Mouse (Mus musculus): ENCODE measurements around the gene Tbc1d19. TPM values are rescaled to one million over a fixed set of nuclear protein-coding genes. Genes with fewer than 3 reads are reported as not detected.

Tbc1d19 gene
- polyA plus RNA-seq, 1 experiment from 2014 or later, result 3.7 TPM

DNA sequence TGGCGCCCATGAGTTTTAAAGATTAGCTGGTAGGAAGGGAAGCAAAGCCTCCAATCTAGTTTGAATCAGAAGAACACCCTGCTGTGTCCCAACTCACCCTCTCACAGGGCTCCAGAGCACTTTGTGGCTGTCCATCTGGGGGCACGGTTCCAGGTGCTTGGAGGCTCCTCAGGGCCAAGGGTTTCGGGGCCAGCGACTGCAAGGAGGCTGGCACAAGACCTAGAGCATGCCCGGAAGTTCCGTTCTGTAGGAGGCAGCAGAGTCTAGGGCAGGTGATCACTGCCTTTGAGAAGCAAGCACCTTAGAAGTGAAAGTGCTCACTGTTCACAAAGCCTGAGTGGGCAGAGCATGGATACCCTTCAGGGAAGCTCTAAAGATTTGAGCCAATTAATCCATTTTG, 120.4 kb downstream of the Tbc1d19 start:
- H3K9me3 ChIP-seq (ENCODE audit: low read length), result no peaks in the 10 kb centered on the region
- peak overlapping the region; percentile 18; the same call in 1 of the 2 replicates for H3K4me2 ChIP-seq (ENCODE audit: low read depth, low read length)
- H3K9ac ChIP-seq (replicated peaks), result no peak overlapping the region
- ATAC-seq, result no peak
- no peaks in the 10 kb centered on the region for H3K36me3 ChIP-seq (replicated peaks; ENCODE audit: insufficient read depth, low read length)
- peaks cover 4% of the 10 kb centered on the region; the same call in 1 of the 2 replicates for H3K4me1 ChIP-seq (ENCODE audit: insufficient read depth)
- H3K27me3 ChIP-seq (ENCODE audit: insufficient read depth, low read length), result no peaks in the 10 kb centered on the region
- TF ChIP-seq CTCF (IDR thresholded peaks at IDR 0.05; ENCODE audit: low read depth) (0 out of 2 replicates have a peak, but pooled peaks have one; percentile 13), EP300 (IDR thresholded peaks at IDR 0.05; ENCODE audit: low read depth) (no peak)
- WGBS (ENCODE audit: insufficient replicate concordance), result 79% methylated on average over 6 of the region's 6 CpGs
- no peak overlapping the region for H3K4me3 ChIP-seq (ENCODE audit: low read depth, low read length)
- DNase-seq, result no peak
- no peak overlapping the region; the same call in 1 of the 2 replicates for H3K27ac ChIP-seq (ENCODE audit: low read depth)

- Histone ChIP-seq H3K9ac (replicated peaks) (no peak overlapping the region), H3K27ac (ENCODE audit: low read depth) (no peak overlapping the region), H3K27me3 (ENCODE audit: insufficient read depth, low read length) (no peaks in the 10 kb centered on the region), H3K4me2 (ENCODE audit: low read depth, low read length) (no peak overlapping the region), H3K4me1 (ENCODE audit: insufficient read depth) (peaks cover 4% of the 10 kb centered on the region; the same call in 1 of the 2 replicates), H3K4me3 (ENCODE audit: low read depth, low read length) (no peak overlapping the region), H3K36me3 (replicated peaks; ENCODE audit: insufficient read depth, low read length) (no peaks in the 10 kb centered on the region), H3K9me3 (ENCODE audit: low read length) (no peaks in the 10 kb centered on the region)
- ATAC-seq, result no peak
- 70% methylated on average over 5 of the region's 5 CpGs for WGBS (ENCODE audit: insufficient replicate concordance)
- DNase-seq, result no peak
- TF ChIP-seq CTCF (IDR thresholded peaks at IDR 0.05; ENCODE audit: low read depth), result no peak
- no peak for TF ChIP-seq EP300 (IDR thresholded peaks at IDR 0.05; ENCODE audit: low read depth)
Measured at GRCm38 (mm10) chr5:53931011-53931410, 121.6 kb downstream of the Tbc1d19 start.

DNA sequence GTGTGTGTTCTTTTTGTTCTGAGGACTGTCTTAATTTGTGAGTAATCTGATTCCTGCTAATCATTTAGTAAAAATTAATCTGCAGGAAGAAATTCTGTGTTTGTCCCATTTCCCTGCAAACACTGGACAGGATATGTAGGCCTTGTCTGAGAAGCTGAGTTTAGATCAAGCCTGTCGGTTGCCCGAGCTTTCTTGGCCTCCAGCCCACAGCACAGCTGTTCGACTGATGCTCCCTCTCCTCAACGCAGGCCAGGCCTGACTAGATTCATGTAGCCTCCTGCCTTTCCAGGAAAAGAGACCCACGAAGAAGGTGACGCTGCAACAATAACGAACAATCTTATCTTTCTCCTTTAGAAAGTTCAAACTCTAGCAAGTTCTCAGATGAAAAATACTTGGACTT, 124.2 kb downstream of the Tbc1d19 start:
- 67% methylated on average over 7 of the region's 7 CpGs for WGBS (ENCODE audit: insufficient replicate concordance)
- peaks cover 4% of the 10 kb centered on the region for H3K4me1 ChIP-seq (ENCODE audit: insufficient read depth)
- no peaks in the 10 kb centered on the region for H3K27me3 ChIP-seq (ENCODE audit: insufficient read depth, low read length)
- DNase-seq (no peak), ATAC-seq (no peak)
- H3K27ac ChIP-seq (ENCODE audit: low read depth), result no peak overlapping the region
- H3K36me3 ChIP-seq (replicated peaks; ENCODE audit: insufficient read depth, low read length), result no peaks in the 10 kb centered on the region
- no peak for TF ChIP-seq EP300 (IDR thresholded peaks at IDR 0.05; ENCODE audit: low read depth)
- TF ChIP-seq CTCF (IDR thresholded peaks at IDR 0.05; ENCODE audit: low read depth), result no peak
- no peak overlapping the region for H3K4me2 ChIP-seq (ENCODE audit: low read depth, low read length)
- H3K9me3 ChIP-seq (ENCODE audit: low read length), result no peaks in the 10 kb centered on the region
- H3K4me3 ChIP-seq (ENCODE audit: low read depth, low read length), result no peak overlapping the region
- H3K9ac ChIP-seq (replicated peaks), result no peak overlapping the region

GRCm38 (mm10) chr5:53934040-53934439, 124.6 kb downstream of the Tbc1d19 start:
- Histone ChIP-seq H3K36me3 (replicated peaks; ENCODE audit: insufficient read depth, low read length) (no peaks in the 10 kb centered on the region), H3K9ac (replicated peaks) (no peak overlapping the region), H3K27ac (ENCODE audit: low read depth) (no peak overlapping the region), H3K27me3 (ENCODE audit: insufficient read depth, low read length) (no peaks in the 10 kb centered on the region), H3K4me3 (ENCODE audit: low read depth, low read length) (no peak overlapping the region), H3K4me1 (ENCODE audit: insufficient read depth) (peaks cover 4% of the 10 kb centered on the region), H3K9me3 (ENCODE audit: low read length) (no peaks in the 10 kb centered on the region), H3K4me2 (ENCODE audit: low read depth, low read length) (no peak overlapping the region)
- ATAC-seq, result no peak
- TF ChIP-seq EP300 (IDR thresholded peaks at IDR 0.05; ENCODE audit: low read depth), result no peak
- no peak for TF ChIP-seq CTCF (IDR thresholded peaks at IDR 0.05; ENCODE audit: low read depth)
- DNase-seq, result no peak
- WGBS (ENCODE audit: insufficient replicate concordance), result 85% methylated on average over 2 of the region's 2 CpGs

- DNase-seq (no peak), ATAC-seq (no peak)
- Histone ChIP-seq H3K27ac (ENCODE audit: low read depth) (no peak overlapping the region), H3K27me3 (ENCODE audit: insufficient read depth, low read length) (no peaks in the 10 kb centered on the region), H3K9me3 (ENCODE audit: low read length) (no peaks in the 10 kb centered on the region), H3K4me2 (ENCODE audit: low read depth, low read length) (no peak overlapping the region), H3K9ac (replicated peaks) (no peak overlapping the region), H3K4me1 (ENCODE audit: insufficient read depth) (peaks cover 1% of the 10 kb centered on the region), H3K36me3 (replicated peaks; ENCODE audit: insufficient read depth, low read length) (no peaks in the 10 kb centered on the region), H3K4me3 (ENCODE audit: low read depth, low read length) (no peak overlapping the region)
- WGBS (ENCODE audit: insufficient replicate concordance), result 78% methylated on average over 1 of the region's 1 CpGs
- TF ChIP-seq CTCF (IDR thresholded peaks at IDR 0.05; ENCODE audit: low read depth) (no peak), EP300 (IDR thresholded peaks at IDR 0.05; ENCODE audit: low read depth) (no peak)
Measured at GRCm38 (mm10) chr5:53934826-53935225, 125.4 kb downstream of the Tbc1d19 start.

GRCm38 (mm10) chr5:53937187-53937586, 127.8 kb downstream of the Tbc1d19 start:
- Histone ChIP-seq H3K4me1 (ENCODE audit: insufficient read depth) (no peaks in the 10 kb centered on the region; the same call in 1 of the 2 replicates), H3K27ac (ENCODE audit: low read depth) (no peak overlapping the region), H3K9ac (replicated peaks) (no peak overlapping the region), H3K9me3 (ENCODE audit: low read length) (no peaks in the 10 kb centered on the region), H3K27me3 (ENCODE audit: insufficient read depth, low read length) (no peaks in the 10 kb centered on the region), H3K4me2 (ENCODE audit: low read depth, low read length) (no peak overlapping the region), H3K36me3 (replicated peaks; ENCODE audit: insufficient read depth, low read length) (no peaks in the 10 kb centered on the region), H3K4me3 (ENCODE audit: low read depth, low read length) (no peak overlapping the region)
- DNase-seq (peak; percentile 62), ATAC-seq (peak; percentile 83)
- WGBS (ENCODE audit: insufficient replicate concordance), result 29% methylated on average over 4 of the region's 4 CpGs
- TF ChIP-seq EP300 (IDR thresholded peaks at IDR 0.05; ENCODE audit: low read depth), result no peak; the same call in 1 of the 2 replicates
- TF ChIP-seq CTCF (IDR thresholded peaks at IDR 0.05; ENCODE audit: low read depth), result no peak

DNA sequence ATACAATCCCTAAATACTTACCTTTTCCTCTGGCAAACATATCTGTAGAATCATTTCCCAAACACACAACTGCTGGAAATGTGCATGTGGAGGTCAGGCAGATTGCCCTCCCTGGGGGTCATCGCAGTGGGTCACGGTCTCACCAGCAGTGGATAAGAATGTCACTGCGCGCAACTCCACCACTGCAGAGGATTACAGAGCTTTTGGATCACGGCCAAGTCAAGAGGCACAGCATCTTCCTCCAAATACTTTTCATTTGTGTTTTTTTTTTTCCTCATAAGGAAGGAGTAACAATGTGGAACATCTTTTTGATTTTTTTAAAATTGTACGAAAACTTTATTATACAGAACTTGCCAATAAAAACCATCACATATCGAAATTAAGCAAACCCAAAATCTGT, 129.6 kb downstream of the Tbc1d19 start:
- 75% methylated on average over 7 of the region's 7 CpGs for WGBS (ENCODE audit: insufficient replicate concordance)
- DNase-seq (no peak), ATAC-seq (no peak)
- H3K9ac ChIP-seq (replicated peaks), result no peak overlapping the region
- H3K4me1 ChIP-seq (ENCODE audit: insufficient read depth), result no peaks in the 10 kb centered on the region; the same call in 1 of the 2 replicates
- no peak overlapping the region for H3K4me3 ChIP-seq (ENCODE audit: low read depth, low read length)
- TF ChIP-seq EP300 (IDR thresholded peaks at IDR 0.05; ENCODE audit: low read depth), result no peak
- TF ChIP-seq CTCF (IDR thresholded peaks at IDR 0.05; ENCODE audit: low read depth), result no peak
- no peaks in the 10 kb centered on the region for H3K27me3 ChIP-seq (ENCODE audit: insufficient read depth, low read length)
- H3K4me2 ChIP-seq (ENCODE audit: low read depth, low read length), result no peak overlapping the region
- no peaks in the 10 kb centered on the region for H3K36me3 ChIP-seq (replicated peaks; ENCODE audit: insufficient read depth, low read length)
- no peaks in the 10 kb centered on the region for H3K9me3 ChIP-seq (ENCODE audit: low read length)
- no peak overlapping the region for H3K27ac ChIP-seq (ENCODE audit: low read depth)
